ENCODE assay signal across 14 mouse cellular contexts in genomic region chr6:126767610-126768532, GRCm38 (mm10). TPM values are rescaled to one million over a fixed set of nuclear protein-coding genes. Genes with fewer than 3 reads are reported as not detected.
DNase-seq lines count a peak whose midpoint lies in the region; ATAC-seq and TF ChIP-seq lines count a peak whose summit lies in the region.
"Had no signal": no experiment of that assay in that cellular context is flagged by ENCODE, and none has a peak within 500 bp of the region (broad histone marks: within the 10 kb centered on the region; RNA-seq: fewer than 3 reads in every experiment).

No protein-coding gene starts in this region.

- ATAC-seq in neural tube, embryonic 11.5 days (ENCODE audit: insufficient read depth, low FRiP score, low TSS enrichment) = peak; percentile 64
- ATAC-seq in forebrain, postnatal 0 days = peak; percentile 65
- peak; percentile 82 for ATAC-seq in midbrain, embryonic 12.5 days (ENCODE audit: low FRiP score, low read depth)
- no peak for ATAC-seq in stomach, postnatal 0 days (ENCODE audit: low FRiP score, low TSS enrichment)

- no peaks in the 10 kb centered on the region for H3K27me3 ChIP-seq in neural tube, embryonic 11.5 days (ENCODE audit: control insufficient read depth, insufficient read depth, low read length)
- H3K27me3 ChIP-seq in forebrain, postnatal 0 days (ENCODE audit: insufficient read depth, low read length) = no peaks in the 10 kb centered on the region
- H3K27me3 ChIP-seq in midbrain, embryonic 12.5 days = no peaks in the 10 kb centered on the region
- no peaks in the 10 kb centered on the region for H3K27me3 ChIP-seq in stomach, postnatal 0 days (ENCODE audit: control insufficient read depth, insufficient read depth, low read length)
- H3K27me3 ChIP-seq: limb, embryonic 13.5 days had no signal

- no peak for TF ChIP-seq CTCF in forebrain, postnatal 0 days (IDR thresholded peaks at IDR 0.05; ENCODE audit: low read depth)
- TF ChIP-seq CTCF in gastrocnemius, adult 2 months (IDR thresholded peaks at IDR 0.05) = no peak
- TF ChIP-seq CTCF in stomach, postnatal 0 days (IDR thresholded peaks at IDR 0.05; ENCODE audit: low read depth) = no peak

- no peak overlapping the region for H3K4me3 ChIP-seq in neural tube, embryonic 11.5 days (ENCODE audit: low read depth, low read length)
- no peak overlapping the region for H3K4me3 ChIP-seq in forebrain, postnatal 0 days (ENCODE audit: low read depth, low read length)
- H3K4me3 ChIP-seq in midbrain, embryonic 12.5 days = no peak overlapping the region
- no peak overlapping the region for H3K4me3 ChIP-seq in gastrocnemius, adult 2 months
- no peak overlapping the region for H3K4me3 ChIP-seq in stomach, postnatal 0 days (ENCODE audit: low read depth, low read length)
- H3K4me3 ChIP-seq: limb, embryonic 13.5 days had no signal

- no peaks in the 10 kb centered on the region for H3K36me3 ChIP-seq in neural tube, embryonic 11.5 days (ENCODE audit: control insufficient read depth, insufficient read depth, low read length)
- no peaks in the 10 kb centered on the region for H3K36me3 ChIP-seq in forebrain, postnatal 0 days (ENCODE audit: insufficient read depth)
- H3K36me3 ChIP-seq in midbrain, embryonic 12.5 days = no peaks in the 10 kb centered on the region
- H3K36me3 ChIP-seq in stomach, postnatal 0 days (ENCODE audit: control insufficient read depth, insufficient read depth, low read length) = no peaks in the 10 kb centered on the region
- H3K36me3 ChIP-seq: limb, embryonic 13.5 days had no signal

- H3K4me2 ChIP-seq in neural tube, embryonic 11.5 days (ENCODE audit: low read depth) = no peak overlapping the region
- no peak overlapping the region for H3K4me2 ChIP-seq in forebrain, postnatal 0 days (ENCODE audit: low read depth)
- no peak overlapping the region; the same call in 1 of the 2 replicates for H3K4me2 ChIP-seq in midbrain, embryonic 12.5 days (replicated peaks)
- no peak overlapping the region for H3K4me2 ChIP-seq in stomach, postnatal 0 days (replicated peaks; ENCODE audit: low read depth)
- H3K4me2 ChIP-seq: limb, embryonic 13.5 days had no signal

- peak overlapping the region; percentile 47 for H3K27ac ChIP-seq in neural tube, embryonic 11.5 days (ENCODE audit: low read depth, low read length)
- peak overlapping the region; percentile 51 for H3K27ac ChIP-seq in forebrain, postnatal 0 days (ENCODE audit: low read depth, low read length)
- peak overlapping the region; percentile 84 for H3K27ac ChIP-seq in midbrain, embryonic 12.5 days (replicated peaks)
- no peak overlapping the region for H3K27ac ChIP-seq in gastrocnemius, adult 2 months
- no peak overlapping the region for H3K27ac ChIP-seq in stomach, postnatal 0 days (replicated peaks)
- H3K27ac ChIP-seq: limb, embryonic 13.5 days had no signal

- 20% methylated on average over 7 of the region's 7 CpGs for WGBS in neural tube, embryonic 11.5 days
- WGBS in forebrain, postnatal 0 days = 11% methylated on average over 7 of the region's 7 CpGs
- WGBS in midbrain, embryonic 12.5 days = 15% methylated on average over 7 of the region's 7 CpGs
- 35% methylated on average over 7 of the region's 7 CpGs for WGBS in stomach, postnatal 0 days

- intact Hi-C loops in gastrocnemius, adult 2 months (cut with DNase I) = no loop called here

- H3K9me3 ChIP-seq in neural tube, embryonic 11.5 days (ENCODE audit: control insufficient read depth, low read length) = no peaks in the 10 kb centered on the region
- H3K9me3 ChIP-seq in forebrain, postnatal 0 days (ENCODE audit: low read length) = no peaks in the 10 kb centered on the region
- H3K9me3 ChIP-seq in midbrain, embryonic 12.5 days = no peaks in the 10 kb centered on the region
- no peaks in the 10 kb centered on the region for H3K9me3 ChIP-seq in stomach, postnatal 0 days (ENCODE audit: control insufficient read depth, low read length)
- H3K9me3 ChIP-seq: limb, embryonic 13.5 days had no signal

- no peak for TF ChIP-seq EP300 in stomach, postnatal 0 days (optimal IDR thresholded peaks at IDR 0.05)

- H3K4me1 ChIP-seq in neural tube, embryonic 11.5 days (ENCODE audit: control insufficient read depth, insufficient read depth, low read length) = 0 out of 2 replicates have a peak, but pooled peaks cover 5% of the 10 kb centered on the region
- peaks cover 19% of the 10 kb centered on the region for H3K4me1 ChIP-seq in forebrain, postnatal 0 days (ENCODE audit: insufficient read depth)
- H3K4me1 ChIP-seq in midbrain, embryonic 12.5 days = peaks cover 41% of the 10 kb centered on the region
- H3K4me1 ChIP-seq in stomach, postnatal 0 days (replicated peaks; ENCODE audit: control insufficient read depth, insufficient read depth) = no peaks in the 10 kb centered on the region

- DNase-seq in neural tube, embryonic 11.5 days (ENCODE audit: low spot score) = peak; percentile 42
- no peak for DNase-seq in neural tube, embryonic 10.5 days (ENCODE audit: extremely low spot score, low spot score)
- DNase-seq in forebrain, postnatal 0 days = peak; percentile 43
- peak; percentile 30 for DNase-seq in retina, postnatal 7 days (ENCODE audit: low read depth, low spot score)
- no peak for DNase-seq in gastrocnemius, adult 2 months
- no peak for DNase-seq in urinary bladder, postnatal 10 days (ENCODE audit: low spot score)
- DNase-seq in stomach, postnatal 0 days (ENCODE audit: low spot score) = no peak
- DNase-seq: cerebellum, postnatal 14 days; gastrocnemius, postnatal 25 days; kidney, adult 2 months; lung, adult 2 months had no signal

- H3K9ac ChIP-seq in neural tube, embryonic 11.5 days (ENCODE audit: low read length) = no peak overlapping the region
- no peak overlapping the region for H3K9ac ChIP-seq in forebrain, postnatal 0 days
- H3K9ac ChIP-seq in midbrain, embryonic 12.5 days (replicated peaks) = no peak overlapping the region
- H3K9ac ChIP-seq in stomach, postnatal 0 days (ENCODE audit: low read length) = no peak overlapping the region
- H3K9ac ChIP-seq: limb, embryonic 13.5 days had no signal

RNA-seq across cellular contexts. Expression of gene Kcna6, which starts 27.4 kb away (rescaled TPM):
- 7.7 and 10.5 TPM in 2 replicates for polyA plus RNA-seq in neural tube, embryonic 11.5 days (2014; fragmentation: Nextera tagmentation; extraction: Ambion mirVana)
- total RNA-seq in forebrain, postnatal 0 days (2014; rRNA removed) = 49.2 and 49.6 TPM in 2 replicates
- polyA plus RNA-seq in forebrain, postnatal 0 days (2015; fragmentation: Nextera tagmentation; extraction: Ambion mirVana) = 14.4 and 19.9 TPM in 2 replicates
- polyA plus RNA-seq in midbrain, embryonic 12.5 days (2016; fragmentation: Nextera tagmentation; extraction: Ambion mirVana) = 7.4 and 7.7 TPM in 2 replicates
- under 1 TPM; 0.15 to 0.28 TPM for total RNA-seq in gastrocnemius, adult 2 months (2021)
- 1.5 and 2.1 TPM in 2 replicates for polyA plus RNA-seq in stomach, postnatal 0 days (2015; fragmentation: Nextera tagmentation; extraction: Ambion mirVana)
- total RNA-seq: megakaryocyte-erythroid progenitor cell, adult 5-6 weeks had no signal

Comparison
In these comparisons a context has a peak if more than half of its experiments do, and no peak if none do; other contexts are left out.
1. DNase-seq: peak in neural tube, embryonic 11.5 days (single experiment), forebrain, postnatal 0 days (single experiment) and retina, postnatal 7 days (single experiment); none in neural tube, embryonic 10.5 days (single experiment), gastrocnemius, adult 2 months (single experiment), urinary bladder, postnatal 10 days (single experiment) and stomach, postnatal 0 days (single experiment).
2. H3K27ac ChIP-seq: peak in neural tube, embryonic 11.5 days (single experiment), forebrain, postnatal 0 days (single experiment) and midbrain, embryonic 12.5 days (single experiment); none in gastrocnemius, adult 2 months (single experiment) and stomach, postnatal 0 days (single experiment).